Mouse (Mus musculus) MEL (cell line): ENCODE measurements at regions not wholly inside any gene's neighbourhood (a gene's known extent, or its start where the extent isn't known, plus 50 kb on each side); places are given as distances from the start of the nearest gene placed in this dataset.
"Not testable (repeated sequence)": the region's sequence is repeated elsewhere in the genome, so short reads cannot be mapped to it uniquely, and the experiment has no call there.

Experiments used
- DNase-seq: peaks from one replicate; pipeline ENCODE4 v3.0.0; 2011; ENCODE audit warnings: low read depth, low spot score
- H3K27ac ChIP-seq: 2 replicates; pipeline ENCODE4 v1.5.1; 2012; ENCODE audit warnings: low read depth, mild to moderate bottlenecking, control low read depth, low read length, moderate library complexity; ENCODE audit not compliant: control insufficient read depth
- H3K27me3 ChIP-seq, 2 experiments: fragments of 150-350 bp in 1 of 2; sonication (generic) in 1 of 2; 2 replicates each; pipeline ENCODE4 v1.6.1; 2012; ENCODE audit warnings: low read length in 2 of 2, mild to moderate bottlenecking in 2 of 2, improper control_type of control experiment in 1 of 2, moderate library complexity in 1 of 2; ENCODE audit not compliant: insufficient read depth in 2 of 2, control insufficient read depth in 1 of 2
- H3K36me3 ChIP-seq, 2 experiments: 2 replicates each; pipeline ENCODE4 v1.6.1; 2012 to 2014; ENCODE audit warnings: low read length in 2 of 2, improper control_type of control experiment in 1 of 2, inconsistent platforms in 1 of 2, mild to moderate bottlenecking in 1 of 2; ENCODE audit not compliant: insufficient read depth in 2 of 2, control insufficient read depth in 1 of 2
- H3K4me1 ChIP-seq, 2 experiments: fragments of 150-350 bp in 1 of 2; sonication (generic) in 1 of 2; 2 replicates each; pipeline ENCODE4 v1.6.1; 2012; ENCODE audit warnings: low read length in 2 of 2, improper control_type of control experiment in 1 of 2, mild to moderate bottlenecking in 1 of 2; ENCODE audit not compliant: insufficient read depth in 2 of 2, control insufficient read depth in 1 of 2
- H3K4me3 ChIP-seq, 2 experiments: fragments of 150-350 bp in 1 of 2; sonication (generic) in 1 of 2; 2 replicates each; pipeline ENCODE4 v1.5.1; 2012; ENCODE audit warnings: low read depth in 2 of 2, low read length in 2 of 2, mild to moderate bottlenecking in 2 of 2, moderate library complexity in 2 of 2, control low read depth in 1 of 2, improper control_type of control experiment in 1 of 2; ENCODE audit not compliant: control insufficient read depth in 1 of 2, insufficient read depth in 1 of 2
- H3K79me2 ChIP-seq: 2 replicates; pipeline ENCODE4 v1.6.1; 2012; ENCODE audit warnings: mild to moderate bottlenecking, low read length, moderate library complexity; ENCODE audit not compliant: control insufficient read depth, poor library complexity, insufficient read depth
- H3K9ac ChIP-seq: 2 replicates; pipeline ENCODE4 v1.6.1; 2012; ENCODE audit warnings: low read depth, mild to moderate bottlenecking, control low read depth, low read length, moderate library complexity; ENCODE audit not compliant: control insufficient read depth, poor library complexity, severe bottlenecking
- H3K9me3 ChIP-seq: fragments of 150-350 bp; sonication (generic); replicated peaks from 2 replicates; pipeline ENCODE4 v1.6.1; 2012; ENCODE audit warnings: mild to moderate bottlenecking, low read length, improper control_type of control experiment, moderate library complexity; ENCODE audit not compliant: insufficient read depth
- CHD1 ChIP-seq: IDR thresholded peaks from 2 replicates; pipeline ENCODE4 v1.6.1; 2012; ENCODE audit warnings: low read depth, mild to moderate bottlenecking, inconsistent platforms, low read length, improper control_type of control experiment
- ETS1 ChIP-seq: IDR thresholded peaks from 2 replicates; pipeline ENCODE4 v1.6.1; 2012; ENCODE audit warnings: low read depth, mild to moderate bottlenecking, inconsistent platforms, low read length, improper control_type of control experiment, moderate library complexity
- GATA1 ChIP-seq: IDR thresholded peaks from 2 replicates; pipeline ENCODE4 v1.6.1; 2011; ENCODE audit warnings: low read depth, low read length, improper control_type of control experiment
- KAT2A ChIP-seq: conservative IDR thresholded peaks from 2 replicates; pipeline ENCODE4 v1.6.1; 2012; ENCODE audit warnings: low read depth, low read length, improper control_type of control experiment, inconsistent platforms
- MAFK ChIP-seq: IDR thresholded peaks from 2 replicates; pipeline ENCODE4 v1.6.1; 2011; ENCODE audit warnings: low read depth, mild to moderate bottlenecking, low read length, improper control_type of control experiment, borderline replicate concordance
- MEF2A ChIP-seq: IDR thresholded peaks from 2 replicates; pipeline ENCODE4 v1.6.1; 2014; ENCODE audit warnings: low read depth, mild to moderate bottlenecking, inconsistent platforms, low read length, improper control_type of control experiment; ENCODE audit not compliant: poor library complexity, insufficient replicate concordance, severe bottlenecking; ENCODE audit errors: extremely low read depth
- MXI1 ChIP-seq: IDR thresholded peaks from 2 replicates; pipeline ENCODE4 v1.6.1; 2011; ENCODE audit warnings: mild to moderate bottlenecking, low read depth, low read length, improper control_type of control experiment
- POLR2AphosphoS5 ChIP-seq: IDR thresholded peaks from 2 replicates; pipeline ENCODE4 v1.6.1; 2012; ENCODE audit warnings: low read depth, borderline replicate concordance, mild to moderate bottlenecking, inconsistent platforms, low read length, moderate library complexity, mixed read lengths
- SMC3 ChIP-seq: IDR thresholded peaks from 2 replicates; pipeline ENCODE4 v1.6.1; 2011; ENCODE audit warnings: low read depth, low read length, improper control_type of control experiment
- TCF12 ChIP-seq: IDR thresholded peaks from 2 replicates; pipeline ENCODE4 v1.6.1; 2014; ENCODE audit warnings: low read depth, mild to moderate bottlenecking, inconsistent platforms, low read length, improper control_type of control experiment, moderate library complexity
- USF1 ChIP-seq: IDR thresholded peaks from 2 replicates; pipeline ENCODE4 v1.6.1; 2014; ENCODE audit warnings: low read depth, mild to moderate bottlenecking, inconsistent platforms, low read length, improper control_type of control experiment, moderate library complexity
- ZC3H11A ChIP-seq: IDR thresholded peaks from 2 replicates; pipeline ENCODE4 v1.6.1; 2012; ENCODE audit warnings: low read depth, mild to moderate bottlenecking, inconsistent platforms, low read length, improper control_type of control experiment
- ZMIZ1 ChIP-seq: IDR thresholded peaks from 2 replicates; pipeline ENCODE4 v1.6.1; 2012; ENCODE audit warnings: low read depth, mild to moderate bottlenecking, inconsistent platforms, low read length, improper control_type of control experiment, moderate library complexity
- ZNF384 ChIP-seq: IDR thresholded peaks from 2 replicates; pipeline ENCODE4 v1.6.1; 2012; ENCODE audit warnings: low read depth, mild to moderate bottlenecking, inconsistent platforms, low read length, improper control_type of control experiment

DNA sequence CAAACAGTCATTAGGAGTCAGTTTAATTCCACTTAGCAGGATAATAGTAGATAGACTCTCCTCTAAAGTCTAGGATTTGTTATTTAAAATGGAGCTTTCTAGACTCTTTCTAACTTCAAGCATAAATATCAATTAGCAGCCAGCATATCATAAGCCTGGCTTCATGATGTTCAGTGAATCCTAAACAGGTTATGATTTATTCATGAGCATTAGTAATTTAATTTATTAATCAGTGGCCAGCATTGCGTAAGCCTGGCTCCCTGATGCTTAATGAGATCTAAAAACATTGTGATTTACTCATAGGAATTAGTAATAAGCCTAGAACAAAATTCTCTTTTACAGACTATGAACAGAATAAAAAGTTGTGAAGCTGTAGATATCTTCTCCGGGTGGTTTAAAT is 64.6 kb upstream of the Rmdn2 start:
- Histone ChIP-seq H3K9me3 (no peaks in the 10 kb centered on the region), H3K79me2 (no peaks in the 10 kb centered on the region), H3K9ac (no peak overlapping the region), H3K27ac (no peak overlapping the region), H3K27me3 (no peaks in the 10 kb centered on the region; a peak in 1 of 4 replicates), H3K36me3 (no peaks in the 10 kb centered on the region), H3K4me3 (no peak overlapping the region), H3K4me1 (no peaks in the 10 kb centered on the region)
- TF ChIP-seq GATA1 (no peak), CHD1 (no peak), ZC3H11A (no peak), USF1 (no peak), MAFK (no peak), ZMIZ1 (no peak), TCF12 (no peak), KAT2A (no peak), MXI1 (no peak), SMC3 (no peak), POLR2AphosphoS5 (no peak)
- DNase-seq = no peak

DNA sequence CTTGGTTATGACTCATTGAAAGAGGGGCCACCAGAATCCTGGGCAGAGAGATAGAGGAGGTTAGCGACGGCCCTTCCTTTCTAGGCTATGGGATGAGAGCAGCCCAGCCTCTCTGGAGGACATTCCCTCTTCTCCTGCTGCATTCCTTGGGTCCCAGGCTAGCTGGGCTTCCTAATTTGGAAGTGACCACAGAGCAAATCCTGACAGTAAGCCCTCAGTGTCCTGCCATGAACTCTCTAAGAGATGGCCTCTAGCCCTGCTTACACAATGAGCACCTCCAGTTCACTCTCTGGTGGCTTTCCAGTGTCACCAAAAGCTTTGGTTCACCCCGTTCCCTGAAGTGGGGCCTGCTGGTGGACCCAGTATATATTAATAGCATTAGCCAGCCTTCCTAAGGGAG is 64.1 kb upstream of the Rmdn2 start:
- H3K9me3 ChIP-seq = no peaks in the 10 kb centered on the region
- H3K36me3 ChIP-seq = no peaks in the 10 kb centered on the region
- no peaks in the 10 kb centered on the region for H3K4me1 ChIP-seq
- DNase-seq = no peak
- H3K9ac ChIP-seq = no peak overlapping the region
- TF ChIP-seq TCF12 (no peak), MXI1 (no peak), MEF2A (no peak), ZNF384 (no peak), ETS1 (no peak)
- no peak overlapping the region for H3K4me3 ChIP-seq
- H3K79me2 ChIP-seq = no peaks in the 10 kb centered on the region
- H3K27me3 ChIP-seq = no peaks in the 10 kb centered on the region; a peak in 1 of 4 replicates
- no peak overlapping the region for H3K27ac ChIP-seq

DNA sequence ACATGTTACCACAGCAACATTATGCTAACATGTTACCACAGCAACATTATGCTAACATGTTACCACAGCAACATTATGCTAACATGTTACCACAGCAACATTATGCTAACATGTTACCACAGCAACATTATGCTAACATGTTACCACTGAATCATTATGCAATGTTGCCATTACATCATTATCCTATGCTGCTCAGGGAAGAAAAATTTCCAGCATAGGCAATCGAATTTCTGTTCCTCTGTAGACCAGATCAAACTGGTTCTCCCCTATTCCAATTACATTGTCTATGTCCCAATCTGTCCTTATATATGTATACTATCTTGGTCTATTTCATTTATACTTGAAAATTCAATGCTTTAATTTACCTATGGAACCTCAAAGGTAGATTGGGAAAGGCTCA is 61.3 kb upstream of the Rmdn2 start:
- not testable (repeated sequence) for H3K4me3 ChIP-seq, H3K36me3 ChIP-seq, H3K27ac ChIP-seq, H3K79me2 ChIP-seq, DNase-seq, H3K9me3 ChIP-seq, H3K27me3 ChIP-seq, H3K9ac ChIP-seq, H3K4me1 ChIP-seq
